Mouse (Mus musculus): Measurements from ENCODE around the gene Cutal.

The Cutal gene

DNA sequence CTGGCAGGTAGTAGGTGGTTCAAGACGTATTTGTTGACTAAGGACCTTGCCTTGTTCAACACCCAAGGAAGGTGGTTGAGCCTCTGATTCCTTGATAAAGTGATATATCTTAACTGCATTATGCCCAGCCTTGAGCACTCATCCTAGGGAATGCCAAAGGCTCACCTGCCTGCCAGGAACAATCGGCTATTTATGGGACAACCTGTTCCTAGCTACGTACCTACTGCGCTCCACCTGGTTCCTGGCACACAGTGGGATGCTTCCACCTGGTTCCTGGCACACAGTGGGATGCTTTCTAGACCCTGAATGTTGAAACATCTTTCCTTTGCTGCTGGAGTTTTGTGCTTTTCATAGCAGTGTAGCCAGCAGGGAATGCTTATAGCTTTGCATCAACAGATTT lies 35.5 kb downstream of the Cutal start:
- in situ Hi-C loops (cut with MboI; ENCODE audit: low pct_unique_long_range_greater_than_20kb in 1 of 2, low sequenced_read_pairs in 2 of 2, unreplicated experiment in 1 of 2), result loop anchor here (10.0 kb wide), 1 partner anchor 55 kb away; the partner anchor contains the start of gene Traf1 (in 2 of the 2)

DNA sequence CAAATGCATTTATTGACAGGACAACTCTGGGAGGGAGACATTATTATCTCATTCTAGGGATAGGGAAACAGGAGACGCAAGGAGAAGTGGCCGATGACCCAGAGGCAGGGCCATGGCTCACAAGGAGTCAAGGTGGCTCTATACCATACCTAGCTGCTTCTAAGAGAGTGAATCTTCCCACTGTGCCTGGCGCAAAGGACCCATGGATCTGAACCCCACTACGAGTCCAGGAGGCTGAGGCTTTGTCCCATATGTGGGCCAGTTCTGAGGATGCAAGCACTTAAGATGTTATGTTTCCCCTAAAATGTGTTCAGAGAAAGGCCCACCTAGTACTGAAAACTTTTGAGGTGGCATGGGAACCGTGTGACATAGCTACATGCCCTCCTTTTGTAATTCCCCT lies 37.7 kb downstream of the Cutal start:
- in situ Hi-C loops (cut with MboI; ENCODE audit: low pct_unique_long_range_greater_than_20kb in 1 of 2, low sequenced_read_pairs in 2 of 2, unreplicated experiment in 1 of 2), result loop anchor here (10.0 kb wide), 1 partner anchor 53 kb away; the partner anchor contains the start of gene Traf1 (in 2 of the 2)

DNA sequence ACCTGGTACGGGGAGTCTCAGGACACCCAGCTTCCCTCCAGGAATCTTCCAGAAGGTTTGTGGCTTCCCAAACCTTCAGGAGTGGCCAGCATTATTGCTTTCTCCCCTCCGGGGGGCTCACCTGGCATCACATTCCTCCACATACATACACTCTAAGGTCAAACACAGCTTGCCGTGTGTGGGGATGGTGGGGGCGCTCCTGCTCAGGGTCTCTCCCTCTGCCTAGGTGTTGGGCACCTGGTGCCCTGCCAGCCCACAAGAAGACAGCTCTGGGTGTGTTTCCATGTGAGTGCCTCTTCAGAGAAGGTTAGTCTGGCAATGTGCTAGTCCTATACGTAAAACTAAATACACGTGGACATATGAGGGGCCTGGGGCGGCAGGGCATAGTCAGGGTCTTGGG lies 38.4 kb downstream of the Cutal start:
- in situ Hi-C loops (cut with MboI; ENCODE audit: low pct_unique_long_range_greater_than_20kb in 1 of 2, low sequenced_read_pairs in 2 of 2, unreplicated experiment in 1 of 2), result loop anchor here (10.0 kb wide), 1 partner anchor 52 kb away; the partner anchor contains the start of gene Traf1 (in 2 of the 2)

DNA sequence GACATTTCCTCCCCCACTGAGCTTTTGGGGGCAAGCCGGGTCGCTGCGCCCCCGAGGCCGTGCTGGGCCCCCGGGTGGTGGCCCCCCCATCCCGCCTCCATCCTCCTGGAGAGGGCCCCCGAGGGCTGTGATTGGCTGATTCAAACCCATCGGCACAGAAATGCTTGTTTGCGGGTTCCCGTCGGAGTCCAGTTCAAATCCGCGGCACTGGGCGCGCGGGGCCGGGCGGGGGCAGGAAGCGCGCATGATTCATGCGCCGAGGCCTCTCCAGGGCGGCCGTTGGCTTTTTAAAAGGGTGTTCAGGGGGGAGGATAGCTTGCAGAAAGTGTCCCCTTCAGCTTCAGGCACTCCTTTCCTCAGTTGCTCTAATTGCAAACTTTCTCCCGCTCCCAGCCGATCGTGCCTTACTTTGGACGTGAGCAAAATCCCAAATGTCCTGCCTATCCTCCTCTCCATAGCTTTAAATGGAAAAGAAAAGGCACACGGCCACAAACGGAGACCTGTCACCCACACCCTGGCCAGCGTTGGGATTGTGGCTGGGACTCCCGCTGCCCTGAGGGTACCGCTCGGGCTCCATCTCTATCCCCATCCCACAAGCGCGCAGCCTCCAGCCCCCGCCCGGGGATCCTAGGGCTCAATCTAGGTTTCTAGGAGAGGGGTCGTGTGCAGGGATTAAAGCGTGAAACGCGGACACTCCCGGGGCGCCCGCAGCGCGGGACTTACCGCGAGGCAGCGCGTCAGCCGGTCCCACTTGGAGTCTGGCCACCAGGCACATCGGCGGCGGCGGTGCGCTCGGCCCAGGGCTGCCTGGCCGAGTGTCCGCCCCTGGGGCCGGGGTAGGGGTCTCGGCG lies 39.2 kb downstream of the Cutal start, which contains the start of gene Phf19:
Phf19 (minus strand) TSS at position 809 of the 851 bp plus-strand sequence.
- in situ Hi-C loops (cut with MboI; ENCODE audit: low pct_unique_long_range_greater_than_20kb in 1 of 2, low sequenced_read_pairs in 2 of 2, unreplicated experiment in 1 of 2), result loop anchor here (10.0 kb wide), 1 partner anchor 51 kb away; the partner anchor contains the start of gene Traf1 (in 2 of the 2)

DNA sequence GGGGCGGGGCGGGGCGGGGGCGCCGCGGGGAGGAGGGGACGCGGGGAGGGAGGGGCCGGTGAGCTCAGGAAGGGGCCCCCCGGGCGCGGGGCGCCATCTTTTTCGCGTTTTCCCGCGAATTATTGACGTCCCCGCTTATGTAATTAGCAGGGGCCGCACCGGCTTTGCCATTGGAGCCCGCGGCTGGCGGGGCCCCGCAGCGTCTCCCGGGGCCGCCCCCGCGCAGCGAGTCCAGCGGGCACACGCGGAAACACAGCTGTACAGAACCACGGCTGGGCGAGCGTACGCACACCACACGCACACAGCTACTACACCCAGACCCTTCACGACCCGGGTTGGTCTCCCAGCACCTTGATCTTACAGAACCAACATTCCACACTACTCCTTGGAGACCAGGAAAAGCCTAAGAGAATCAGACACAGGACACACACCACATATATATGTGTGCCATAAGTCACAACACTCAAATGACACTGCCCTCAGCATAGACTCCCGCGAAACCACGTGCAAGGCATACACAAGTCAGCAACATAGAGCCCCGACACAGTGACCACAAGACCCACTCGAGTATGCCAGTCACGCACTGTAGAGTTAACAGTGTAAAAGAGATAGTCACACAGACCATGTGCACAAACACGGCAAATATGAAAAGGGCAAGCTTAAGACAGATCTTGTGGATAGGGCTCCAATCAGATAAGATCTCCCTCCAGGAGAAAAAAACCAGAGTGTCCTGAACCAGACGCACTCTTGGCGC lies 40.0 kb downstream of the Cutal start:
- in situ Hi-C loops (cut with MboI; ENCODE audit: low pct_unique_long_range_greater_than_20kb in 1 of 2, low sequenced_read_pairs in 2 of 2, unreplicated experiment in 1 of 2), result loop anchor here (10.0 kb wide), 1 partner anchor 51 kb away; the partner anchor contains the start of gene Traf1 (in 2 of the 2)

DNA sequence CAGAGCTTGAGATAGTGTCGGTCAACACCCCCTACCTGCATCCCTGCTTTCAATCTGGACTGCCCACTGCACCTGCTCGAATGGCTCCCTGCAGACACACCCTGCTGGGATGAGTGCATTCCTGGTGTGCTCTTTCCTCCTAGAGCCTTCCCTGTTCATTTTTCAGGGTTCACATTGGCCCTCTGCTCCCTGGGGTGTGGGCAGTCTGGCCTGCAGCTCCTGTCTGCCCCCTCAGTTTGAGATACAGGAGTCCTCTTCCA lies 40.6 kb downstream of the Cutal start:
- in situ Hi-C loops (cut with MboI; ENCODE audit: low pct_unique_long_range_greater_than_20kb in 1 of 2, low sequenced_read_pairs in 2 of 2, unreplicated experiment in 1 of 2), result loop anchor here (10.0 kb wide), 1 partner anchor 50 kb away; the partner anchor contains the start of gene Traf1 (in 2 of the 2)

DNA sequence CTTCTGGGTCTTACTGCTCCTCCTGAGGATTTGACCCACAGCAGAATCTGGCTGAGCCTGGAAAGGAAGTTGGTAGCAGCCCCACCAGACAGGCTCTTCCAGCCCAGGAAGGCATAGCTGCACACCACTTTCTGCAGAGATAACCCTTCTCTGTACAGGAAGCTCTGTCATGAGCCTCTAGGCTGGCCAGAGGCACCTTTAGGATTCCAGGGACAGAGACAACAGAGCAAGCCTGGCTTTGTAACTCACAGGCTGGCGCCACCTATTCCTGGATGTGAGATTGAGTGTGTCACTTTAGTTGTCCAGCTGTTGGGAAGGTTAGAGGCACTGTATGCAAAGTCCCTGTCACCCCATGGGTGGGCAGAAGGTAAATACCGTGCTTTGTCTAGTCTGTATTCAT lies 40.9 kb downstream of the Cutal start:
- in situ Hi-C loops (cut with MboI; ENCODE audit: low pct_unique_long_range_greater_than_20kb in 1 of 2, low sequenced_read_pairs in 2 of 2, unreplicated experiment in 1 of 2), result loop anchor here (10.0 kb wide), 1 partner anchor 50 kb away; the partner anchor contains the start of gene Traf1 (in 2 of the 2)

DNA sequence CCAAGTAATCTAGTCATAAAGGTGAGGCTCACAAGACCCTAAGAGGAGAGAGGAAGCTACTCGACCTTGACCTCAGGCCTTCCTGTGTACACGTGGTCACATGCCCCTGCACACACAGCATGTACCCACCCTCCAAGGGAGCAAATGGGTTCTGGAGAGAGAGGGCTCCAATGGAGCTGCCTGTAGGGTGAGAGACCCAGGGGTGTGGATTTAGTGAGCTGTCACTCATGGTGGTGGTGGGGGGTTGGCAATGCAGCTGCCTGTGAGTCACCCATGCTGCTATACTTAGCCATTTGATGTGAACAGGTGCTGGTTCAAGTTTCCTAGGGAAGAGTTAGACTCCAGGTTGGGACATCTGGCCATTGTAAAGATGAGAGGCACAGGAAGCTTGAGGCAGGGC lies 45.9 kb downstream of the Cutal start:
- in situ Hi-C loops (cut with MboI; ENCODE audit: low pct_unique_long_range_greater_than_20kb in 1 of 2, low sequenced_read_pairs in 2 of 2, unreplicated experiment in 1 of 2), result no loop called here

DNA sequence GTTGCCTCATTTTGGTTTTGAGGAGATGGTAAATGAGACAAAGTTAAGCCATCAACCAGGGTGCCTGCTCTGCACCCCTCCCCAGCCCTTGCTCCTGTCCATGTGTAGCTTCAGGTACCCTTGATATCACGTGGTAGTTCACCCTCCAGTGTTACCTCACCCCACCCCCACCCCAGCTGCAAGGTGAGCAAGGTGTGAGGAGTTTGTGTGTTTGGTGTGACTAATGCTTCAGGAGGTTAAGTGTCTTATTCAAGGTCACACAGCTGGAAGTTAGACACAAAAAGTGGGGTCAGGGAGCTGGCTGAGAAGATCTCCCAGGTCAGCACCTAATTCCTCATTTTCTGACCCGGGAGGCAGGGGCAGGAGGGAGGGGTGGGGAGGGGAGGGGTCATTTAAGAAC lies 48.5 kb downstream of the Cutal start:
- in situ Hi-C loops (cut with MboI; ENCODE audit: low pct_unique_long_range_greater_than_20kb in 1 of 2, low sequenced_read_pairs in 2 of 2, unreplicated experiment in 1 of 2), result no loop called here

DNA sequence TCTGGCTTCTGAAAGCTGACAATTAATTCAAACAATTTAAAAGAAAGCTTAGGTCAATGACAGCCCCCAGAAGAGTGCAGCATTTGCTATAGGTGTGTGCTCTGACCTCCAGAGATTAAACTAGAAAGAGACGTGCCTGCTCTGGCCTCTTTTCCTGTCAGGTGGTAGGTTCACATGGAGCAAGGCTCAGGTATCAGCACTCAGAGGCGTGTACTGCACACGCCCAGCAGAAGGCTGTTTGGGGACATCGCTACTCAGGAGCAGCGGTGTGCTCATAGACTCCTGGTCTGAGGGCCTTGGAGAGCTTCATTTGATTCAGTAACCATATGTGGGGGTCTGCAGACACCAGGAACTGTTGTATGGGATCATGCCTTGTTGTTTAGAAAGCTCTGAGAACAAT lies 53.1 kb downstream of the Cutal start:
- in situ Hi-C loops (cut with MboI; ENCODE audit: low pct_unique_long_range_greater_than_20kb in 1 of 2, low sequenced_read_pairs in 2 of 2, unreplicated experiment in 1 of 2), result no loop called here

DNA sequence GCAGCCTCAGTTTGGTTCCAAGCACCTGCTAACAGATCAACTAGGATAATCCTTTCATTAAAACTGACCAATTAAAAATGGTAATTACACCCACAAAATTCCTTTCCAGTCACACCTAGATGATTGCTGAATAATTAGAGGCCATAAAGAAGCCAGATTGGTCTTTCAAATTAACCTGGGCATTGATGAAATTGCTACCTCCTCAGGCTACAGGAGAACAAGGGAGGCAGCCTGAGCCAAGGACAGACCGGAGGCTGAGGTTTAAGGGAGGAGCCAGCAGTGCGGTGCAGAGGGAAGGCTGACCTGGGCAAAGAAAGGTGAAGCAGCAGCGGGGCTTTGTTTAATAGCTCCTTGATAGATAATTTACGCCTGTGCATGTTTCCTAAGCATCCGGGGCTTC lies 63.3 kb downstream of the Cutal start:
- in situ Hi-C loops (cut with MboI; ENCODE audit: low pct_unique_long_range_greater_than_20kb in 1 of 2, low sequenced_read_pairs in 2 of 2, unreplicated experiment in 1 of 2), result no loop called here

DNA sequence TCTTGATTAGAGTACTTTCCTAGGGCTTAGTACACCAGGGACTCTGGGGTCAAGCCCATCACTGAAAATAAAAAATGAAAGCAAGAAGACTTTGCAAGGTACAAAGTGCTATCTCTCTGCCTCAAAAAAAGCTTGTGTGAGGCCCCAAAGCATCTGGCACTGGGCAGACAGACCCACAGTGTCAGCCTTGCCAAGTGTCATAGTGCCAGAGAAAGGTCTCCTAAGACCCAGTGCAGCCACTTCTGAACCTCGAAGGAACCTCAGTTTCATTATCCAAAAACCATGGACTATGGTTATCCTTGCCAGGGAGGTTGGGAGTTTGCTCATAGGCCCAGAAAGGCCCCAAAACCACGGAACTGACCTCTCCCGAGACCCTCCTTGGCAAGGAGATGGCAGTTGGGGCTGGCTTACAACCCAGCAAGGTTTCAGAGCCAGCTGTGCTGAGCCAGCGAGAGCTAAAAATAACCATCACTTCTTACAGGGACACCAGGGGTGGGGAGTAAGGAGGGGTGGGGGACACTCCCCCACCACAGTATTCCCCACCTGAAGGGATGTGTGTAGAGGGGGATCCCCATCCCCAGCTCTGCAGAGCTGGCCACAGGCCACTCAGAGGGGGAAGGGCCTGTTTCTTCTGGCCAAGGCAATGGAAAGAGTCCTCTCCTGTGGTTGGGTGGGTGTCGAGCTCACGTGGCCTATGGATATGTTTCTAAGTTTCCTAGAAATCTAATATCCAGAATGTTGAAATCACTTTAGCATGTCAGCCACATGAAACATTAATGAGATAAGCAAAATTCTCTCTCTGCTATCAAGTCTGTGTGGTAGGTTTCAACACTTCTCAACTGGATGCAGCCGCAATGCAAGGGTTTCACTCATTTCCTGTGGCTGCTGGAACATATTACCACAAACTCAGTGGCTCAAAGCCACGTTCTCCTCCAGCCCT lies 64.3 kb downstream of the Cutal start:
- in situ Hi-C loops (cut with MboI; ENCODE audit: low pct_unique_long_range_greater_than_20kb in 1 of 2, low sequenced_read_pairs in 2 of 2, unreplicated experiment in 1 of 2), result no loop called here

DNA sequence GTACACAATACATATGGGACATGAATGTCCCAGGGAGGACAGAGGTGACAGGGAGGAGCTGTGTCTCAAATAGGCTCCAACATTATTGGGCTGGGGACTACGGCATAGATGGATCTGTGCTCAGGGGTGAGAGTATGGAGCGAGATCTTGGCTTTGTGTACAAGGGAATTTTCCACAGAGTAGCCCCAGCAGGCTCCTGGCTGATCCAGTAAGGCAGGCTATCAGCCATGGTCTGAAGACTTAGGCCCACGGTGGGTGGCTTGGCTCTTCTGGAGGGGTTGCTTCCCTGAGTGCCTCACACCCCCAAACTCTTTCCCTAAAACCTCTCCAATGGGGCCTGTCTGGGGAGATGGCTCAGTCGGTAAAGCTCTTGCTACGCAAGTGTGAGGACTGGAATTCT lies 66.0 kb downstream of the Cutal start:
- in situ Hi-C loops (cut with MboI; ENCODE audit: low pct_unique_long_range_greater_than_20kb in 1 of 2, low sequenced_read_pairs in 2 of 2, unreplicated experiment in 1 of 2), result no loop called here

DNA sequence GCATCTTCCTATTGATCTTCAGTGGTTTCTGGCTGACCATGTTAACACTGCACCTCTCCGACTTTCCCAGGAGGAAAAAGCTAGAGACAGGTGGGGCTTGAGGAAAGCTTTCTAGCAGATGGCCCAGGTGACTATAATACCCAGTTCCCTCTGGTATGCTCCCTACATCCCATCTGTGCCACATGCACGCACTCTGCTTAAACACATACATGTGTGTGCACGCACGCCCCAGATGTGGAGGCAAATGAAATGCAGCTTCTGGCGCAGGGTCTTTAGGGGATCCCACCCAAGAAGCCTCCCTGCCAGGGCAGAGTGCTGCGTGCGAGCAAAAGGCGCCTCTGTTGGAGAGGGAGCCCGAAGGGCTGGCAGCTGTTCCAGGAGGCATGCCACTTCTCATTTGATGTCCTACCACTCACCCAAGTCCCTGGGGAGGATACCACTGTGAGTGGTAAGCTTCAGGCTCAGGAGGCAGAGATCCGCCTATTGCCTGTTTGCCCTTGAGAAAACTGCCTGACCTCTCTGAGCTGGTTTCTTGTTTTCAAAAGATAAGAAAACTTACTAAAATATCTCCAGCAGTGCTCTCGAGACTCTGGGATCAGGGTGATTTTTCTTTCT lies 67.0 kb downstream of the Cutal start:
- in situ Hi-C loops (cut with MboI; ENCODE audit: low pct_unique_long_range_greater_than_20kb in 1 of 2, low sequenced_read_pairs in 2 of 2, unreplicated experiment in 1 of 2), result no loop called here

All from mouse embryonic stem cell (cell line).